Mouse (Mus musculus): Measurements from ENCODE around the gene Fap. TPM values are rescaled to one million over a fixed set of nuclear protein-coding genes. Genes with fewer than 3 reads are reported as not detected.

The Fap gene
- polyA plus RNA-seq (2014; fragmentation: Illumina TruSeq; extraction: RNeasy Lipid Tissue Mini Kit (QIAGEN cat#74804); ENCODE audit: insufficient read depth, low read depth, low replicate concordance) = 0.89 TPM

DNA sequence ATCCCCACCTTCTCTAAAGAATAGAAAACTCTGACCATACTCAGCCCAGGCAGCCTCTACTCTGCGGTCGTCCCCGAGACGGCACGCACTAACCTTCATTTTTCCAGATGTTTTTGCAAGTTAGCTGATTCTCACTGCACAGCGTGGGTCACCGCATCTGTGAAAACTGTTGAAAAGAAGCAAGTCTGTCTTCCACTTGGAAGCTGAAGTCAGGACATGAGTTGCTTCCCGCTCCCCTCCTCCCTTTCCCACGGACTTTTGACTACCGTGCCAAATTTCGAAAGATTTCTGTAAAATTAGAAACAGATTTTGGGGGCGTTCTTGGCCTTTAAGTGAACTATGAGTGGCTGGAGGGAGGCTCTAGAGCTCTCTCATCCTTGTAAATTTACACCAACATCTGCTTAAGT is at the start of gene Fap:
Fap (minus strand) TSS at position 323 of the 407 bp plus-strand sequence.

GRCm38 (mm10) chr2:62483550-62483949 is 90.3 kb downstream of the Fap start, which contains the start of gene Gcg:
TSS of gene Gcg (minus strand) at chr2:62483650.

Other genes with a start within 250 kb of the Fap start
- gene Dpp4, start 161.8 kb downstream of the Fap start, polyA plus RNA-seq (2014; fragmentation: Illumina TruSeq; extraction: RNeasy Lipid Tissue Mini Kit (QIAGEN cat#74804); ENCODE audit: insufficient read depth, low read depth, low replicate concordance) = 19.8 TPM
- not detected for gene Gcg, start 90.4 kb downstream of the Fap start, polyA plus RNA-seq (2014; fragmentation: Illumina TruSeq; extraction: RNeasy Lipid Tissue Mini Kit (QIAGEN cat#74804); ENCODE audit: insufficient read depth, low read depth, low replicate concordance)
- 8.1 TPM for gene Ifih1, start 72.2 kb upstream of the Fap start, polyA plus RNA-seq (2014; fragmentation: Illumina TruSeq; extraction: RNeasy Lipid Tissue Mini Kit (QIAGEN cat#74804); ENCODE audit: insufficient read depth, low read depth, low replicate concordance)
- gene Gca, start 90.2 kb upstream of the Fap start, polyA plus RNA-seq (2014; fragmentation: Illumina TruSeq; extraction: RNeasy Lipid Tissue Mini Kit (QIAGEN cat#74804); ENCODE audit: insufficient read depth, low read depth, low replicate concordance) = 5.4 TPM

All from lung, adult 10 weeks (tissue).